Comparison of ENCODE assay signal across 11 mouse cellular contexts in the genomic region with DNA sequence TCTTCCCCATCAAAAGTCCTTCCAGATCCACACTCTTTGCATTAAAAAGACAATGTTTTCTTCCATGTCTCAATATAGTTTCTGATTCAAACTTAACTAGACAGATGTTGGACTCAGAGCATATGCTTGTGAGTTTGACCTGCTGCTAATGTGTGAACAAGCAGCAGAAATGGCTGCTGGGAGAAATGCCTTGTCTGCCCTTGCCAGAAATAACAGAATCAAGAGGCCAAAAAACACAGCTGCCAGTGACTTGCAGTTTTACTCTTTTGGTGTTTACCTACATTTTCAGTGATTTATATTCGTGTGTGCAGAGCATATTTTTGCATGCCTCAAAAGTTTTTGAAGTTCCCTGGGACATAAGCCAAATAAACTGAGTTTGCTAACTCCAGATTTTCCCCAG.
DNase-seq lines count a peak whose midpoint lies in the region; ATAC-seq and TF ChIP-seq lines count a peak whose summit lies in the region.
"Had no signal": no experiment of that assay in that cellular context is flagged by ENCODE, and none has a peak within 500 bp of the region (broad histone marks: within the 10 kb centered on the region; RNA-seq: fewer than 3 reads in every experiment).

No protein-coding gene starts in this region.

- no peak overlapping the region for H3K27ac ChIP-seq in liver, adult 2 months (replicated peaks; ENCODE audit: insufficient read depth, low read depth, low read length)
- H3K27ac ChIP-seq: intestine, embryonic 15.5 days had no signal

- peaks cover 2% of the 10 kb centered on the region for H3K36me3 ChIP-seq in liver, adult 2 months (ENCODE audit: control insufficient read depth, insufficient read depth, low read length)
- H3K36me3 ChIP-seq: intestine, embryonic 15.5 days had no signal

- intact Hi-C loops in heart, postnatal 36 days (cut with DNase I), result no loop called here

- WGBS in liver, adult 2 months, result 5% methylated on average over 1 of the region's 1 CpGs

- TF ChIP-seq CTCF in liver, adult 2 months (IDR thresholded peaks at IDR 0.05; ENCODE audit: low read depth, low read length), result no peak

- H3K4me1 ChIP-seq in liver, adult 2 months (ENCODE audit: control insufficient read depth, insufficient read depth, low read length), result no peaks in the 10 kb centered on the region
- H3K4me1 ChIP-seq: intestine, embryonic 15.5 days; megakaryocyte, embryonic 14.5 days had no signal

- H3K79me2 ChIP-seq in liver, adult 2 months (ENCODE audit: control insufficient read depth, insufficient read depth, low read length), result no peaks in the 10 kb centered on the region

- no peaks in the 10 kb centered on the region for H3K27me3 ChIP-seq in liver, adult 2 months (ENCODE audit: control insufficient read depth, insufficient read depth, low read length)
- H3K27me3 ChIP-seq: intestine, embryonic 15.5 days; megakaryocyte, embryonic 14.5 days had no signal

- TF ChIP-seq POLR2A in liver, adult 2 months (IDR thresholded peaks at IDR 0.05; ENCODE audit: extremely low read depth, insufficient read depth, low read length), result no peak

- ATAC-seq in granulocyte monocyte progenitor cell, adult 5-6 weeks (replicated peaks; ENCODE audit: poor library complexity, severe bottlenecking), result no peak
- ATAC-seq: intestine, embryonic 15.5 days had no signal

- no peak overlapping the region for H3K4me3 ChIP-seq in liver, adult 2 months (ENCODE audit: insufficient read depth, low read depth, low read length)
- H3K4me3 ChIP-seq: erythroblast, embryonic 14.5 days; intestine, embryonic 15.5 days; megakaryocyte, embryonic 14.5 days had no signal

- no peak overlapping the region for H3K9ac ChIP-seq in liver, adult 2 months (ENCODE audit: low read depth, low read length)
- H3K9ac ChIP-seq: intestine, embryonic 15.5 days had no signal

- DNase-seq in adrenal gland, postnatal 10 days, result peak; percentile 12
- DNase-seq in adrenal gland, postnatal 25 days, result no peak
- DNase-seq in liver, adult 2 months (ENCODE audit: extremely low read depth, low read depth, low spot score), result peak; percentile 39
- DNase-seq in liver, result no peak
- DNase-seq in heart, postnatal 36 days, result peak; percentile 24 to 27
- DNase-seq in lung, postnatal 25 days (ENCODE audit: low spot score), result peak; percentile 7
- no peak for DNase-seq in ovary, postnatal 14 days (ENCODE audit: low spot score)

Comparison
In these comparisons a context has a peak if more than half of its experiments do, and no peak if none do; other contexts are left out.
1. DNase-seq: peak in adrenal gland, postnatal 10 days (single experiment), liver, adult 2 months (single experiment), heart, postnatal 36 days (2 of 2) and lung, postnatal 25 days (single experiment); none in adrenal gland, postnatal 25 days (single experiment), liver (single experiment) and ovary, postnatal 14 days (single experiment).